Mouse (Mus musculus): ENCODE data around the gene Flad1.
"Not testable (repeated sequence)": the region's sequence is repeated elsewhere in the genome, so short reads cannot be mapped to it uniquely, and the experiment has no call there.

Gene Flad1

GRCm38 (mm10) chr3:89411490-89412393, at the start of gene Flad1:
Gene Flad1, minus strand, starts transcription at chr3:89411870.
- DNase-seq (ENCODE audit: low spot score) = peak; percentile 100

DNA sequence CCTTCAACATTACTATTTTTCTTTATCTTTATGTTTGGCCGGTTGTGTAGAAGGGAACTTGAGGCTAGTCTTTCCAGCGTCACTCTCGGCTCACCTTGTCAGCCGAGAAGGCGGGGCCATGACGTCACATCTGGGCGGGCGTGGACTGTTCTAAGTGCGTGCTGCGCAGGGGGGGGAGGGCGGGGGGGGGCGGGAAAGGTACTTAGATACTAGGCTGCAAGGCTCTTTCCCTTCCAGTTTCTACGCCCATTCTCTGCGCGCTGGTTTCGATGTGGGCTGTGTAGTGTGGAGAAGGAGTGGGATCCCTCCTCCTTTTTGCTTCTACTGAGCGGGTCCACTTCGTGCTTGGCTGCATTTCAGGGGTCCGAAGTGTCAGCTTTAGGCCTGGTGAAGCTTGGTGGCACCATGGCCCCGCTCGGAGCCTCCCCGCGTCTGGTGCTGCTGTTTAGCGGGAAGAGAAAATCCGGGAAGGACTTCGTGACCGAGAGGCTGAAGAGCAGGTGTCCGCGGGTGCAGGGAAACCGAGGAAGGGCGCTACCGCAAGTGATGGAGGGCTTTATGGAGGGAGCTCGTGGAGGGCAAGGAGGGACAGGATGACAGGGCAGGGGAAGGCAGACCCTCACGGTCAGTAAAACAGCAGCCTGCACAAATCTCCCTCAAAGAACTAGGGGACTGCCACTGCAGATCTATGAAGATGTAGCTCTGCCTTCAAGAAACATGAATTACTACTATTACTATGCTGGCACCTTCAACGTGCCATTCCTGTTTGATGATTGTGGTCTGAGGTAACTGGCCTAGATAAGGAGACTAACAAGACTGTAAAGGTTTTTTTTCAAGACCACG, 47.5 kb upstream of the Flad1 start:
- peak; percentile 91 for DNase-seq (ENCODE audit: low spot score)

- no peak for DNase-seq (ENCODE audit: low spot score)
These were observed 46.8 kb upstream of the Flad1 start for GRCm38 (mm10) chr3:89458372-89458964.

DNA sequence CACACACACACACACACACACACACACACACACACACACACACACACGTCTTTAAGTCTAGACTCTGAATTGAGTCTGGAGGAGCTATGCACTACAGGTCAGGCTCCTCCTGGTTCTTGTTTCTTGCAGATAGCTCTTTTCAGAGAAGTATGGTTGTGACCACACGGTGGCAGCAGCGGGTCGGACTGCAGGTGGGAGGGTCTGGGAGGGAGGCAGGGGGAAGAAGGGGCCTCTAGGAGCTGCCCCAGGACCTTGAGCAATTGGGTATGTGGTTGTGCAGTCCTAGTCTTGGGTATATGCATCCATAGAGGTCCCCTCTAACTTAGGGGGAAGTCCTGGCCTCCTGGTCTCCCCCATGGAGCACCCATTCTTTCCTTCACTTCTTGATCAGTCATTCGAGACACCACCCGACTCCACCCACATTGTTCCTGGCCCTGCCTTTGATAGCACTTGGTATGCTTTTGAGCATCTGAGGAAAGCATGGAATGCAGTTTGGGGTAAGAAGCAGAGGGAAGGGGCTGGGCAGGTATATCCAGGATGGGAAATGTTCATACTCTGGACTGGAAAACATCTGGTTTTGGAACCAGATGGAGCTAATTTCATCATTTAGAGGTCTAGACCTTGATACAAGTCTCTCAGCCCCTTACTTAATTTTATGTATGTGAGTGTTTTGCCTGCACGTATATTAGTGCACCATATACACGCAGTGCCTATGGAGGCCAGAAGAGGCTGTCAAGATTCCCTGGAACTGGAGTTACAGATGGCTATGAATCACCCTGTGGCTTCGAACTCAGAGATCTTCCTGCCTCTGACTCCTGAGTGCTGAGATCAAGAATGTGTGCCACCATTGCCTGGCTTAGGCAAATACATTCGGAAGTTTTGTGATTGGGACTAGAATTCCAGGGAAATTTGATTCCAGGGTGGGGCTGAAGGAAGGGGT, 45.3 kb upstream of the Flad1 start:
- DNase-seq (ENCODE audit: low spot score) = peak; percentile 84

- no peak for DNase-seq (ENCODE audit: low spot score)
These were observed 44.2 kb upstream of the Flad1 start for GRCm38 (mm10) chr3:89455786-89456285.

DNA sequence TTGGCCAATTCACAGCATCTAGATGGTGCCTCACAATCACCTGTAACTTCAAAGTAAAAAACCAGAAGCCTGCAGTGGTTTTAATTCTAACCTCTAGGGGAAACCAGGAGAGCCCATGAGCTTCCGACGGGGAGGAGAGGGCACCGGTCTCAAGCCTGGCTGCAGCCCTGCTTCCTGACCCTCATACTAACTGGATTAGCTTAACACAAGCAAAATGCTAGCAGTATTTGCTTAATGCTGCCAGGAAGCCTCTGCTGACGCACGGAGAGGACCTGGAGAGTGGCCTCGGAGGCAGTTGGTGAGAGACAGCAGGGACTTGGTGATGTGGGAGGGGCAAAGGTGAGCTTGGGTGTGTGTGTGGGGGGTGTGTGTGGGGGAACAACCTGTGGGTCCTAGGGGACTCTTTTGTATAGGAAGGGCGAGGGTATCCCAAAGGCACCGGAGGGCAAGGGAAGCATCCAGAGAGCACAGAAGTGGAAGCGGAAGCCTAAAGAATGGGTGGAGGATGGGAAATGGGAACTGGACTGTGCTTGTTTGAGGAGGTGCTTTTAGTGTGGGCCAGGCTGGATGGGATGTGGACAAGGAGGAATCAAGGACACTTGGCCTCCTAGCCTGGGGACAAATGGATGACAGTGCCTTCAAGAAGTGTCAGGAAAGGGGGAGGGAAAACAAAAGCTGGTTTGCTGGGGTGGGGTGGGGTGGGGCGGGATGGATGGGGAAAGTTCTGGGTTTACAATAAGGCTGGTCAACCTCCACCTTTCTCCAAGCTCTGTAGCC, 42.9 kb upstream of the Flad1 start, which contains the start of gene Pmvk:
TSS of gene Pmvk (plus strand) at position 141 of the 777 bp plus-strand sequence.
- DNase-seq (ENCODE audit: low spot score) = peak; percentile 62

DNA sequence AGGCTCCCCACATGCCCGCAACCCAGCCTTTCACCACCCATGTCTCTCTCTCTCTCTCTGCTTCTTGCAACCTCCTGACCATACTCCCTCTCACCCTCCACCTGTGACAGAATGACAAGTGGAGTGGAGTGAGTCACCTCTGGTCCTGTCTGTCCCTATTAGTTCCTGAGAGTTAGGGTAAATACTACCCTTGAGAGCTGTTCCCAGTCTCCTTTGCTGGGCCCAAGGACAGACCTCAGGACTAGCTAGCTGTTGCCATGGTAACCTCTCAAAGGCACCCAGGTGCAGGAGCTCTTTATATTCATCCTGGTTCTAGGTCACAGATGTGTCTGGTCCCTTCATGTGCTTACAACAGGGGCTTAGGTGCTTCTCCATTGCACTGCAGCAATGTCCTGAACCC, 40.2 kb upstream of the Flad1 start:
- no peak for DNase-seq (ENCODE audit: low spot score)

GRCm38 (mm10) chr3:89449541-89449940, 37.9 kb upstream of the Flad1 start:
- DNase-seq (ENCODE audit: low spot score) = peak; percentile 90

GRCm38 (mm10) chr3:89448720-89449537, 37.3 kb upstream of the Flad1 start:
- peak; percentile 91 for DNase-seq (ENCODE audit: low spot score)

GRCm38 (mm10) chr3:89440691-89441090, 29.0 kb upstream of the Flad1 start:
- DNase-seq (ENCODE audit: low spot score) = no peak

DNA sequence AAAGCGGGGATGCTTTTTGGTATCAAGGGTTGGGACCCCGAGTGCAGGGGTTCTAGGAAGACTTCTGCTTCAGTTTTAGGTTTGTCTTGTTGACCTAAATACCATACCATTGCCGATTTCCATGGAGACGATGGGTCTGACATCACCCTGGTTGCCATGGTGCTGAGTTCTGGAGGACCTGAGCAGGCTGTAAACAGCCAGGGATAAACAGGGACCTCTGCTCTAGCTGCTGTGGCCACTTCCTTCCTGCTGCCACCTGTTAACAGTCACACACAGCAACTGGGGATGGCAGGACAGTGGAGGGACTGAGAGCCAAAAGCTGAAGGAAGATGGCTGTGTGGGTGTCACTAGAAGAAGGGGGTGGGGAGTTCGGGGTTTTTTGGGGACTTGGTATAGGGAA, 25.6 kb upstream of the Flad1 start:
- peak; percentile 70 for DNase-seq (ENCODE audit: low spot score)

DNA sequence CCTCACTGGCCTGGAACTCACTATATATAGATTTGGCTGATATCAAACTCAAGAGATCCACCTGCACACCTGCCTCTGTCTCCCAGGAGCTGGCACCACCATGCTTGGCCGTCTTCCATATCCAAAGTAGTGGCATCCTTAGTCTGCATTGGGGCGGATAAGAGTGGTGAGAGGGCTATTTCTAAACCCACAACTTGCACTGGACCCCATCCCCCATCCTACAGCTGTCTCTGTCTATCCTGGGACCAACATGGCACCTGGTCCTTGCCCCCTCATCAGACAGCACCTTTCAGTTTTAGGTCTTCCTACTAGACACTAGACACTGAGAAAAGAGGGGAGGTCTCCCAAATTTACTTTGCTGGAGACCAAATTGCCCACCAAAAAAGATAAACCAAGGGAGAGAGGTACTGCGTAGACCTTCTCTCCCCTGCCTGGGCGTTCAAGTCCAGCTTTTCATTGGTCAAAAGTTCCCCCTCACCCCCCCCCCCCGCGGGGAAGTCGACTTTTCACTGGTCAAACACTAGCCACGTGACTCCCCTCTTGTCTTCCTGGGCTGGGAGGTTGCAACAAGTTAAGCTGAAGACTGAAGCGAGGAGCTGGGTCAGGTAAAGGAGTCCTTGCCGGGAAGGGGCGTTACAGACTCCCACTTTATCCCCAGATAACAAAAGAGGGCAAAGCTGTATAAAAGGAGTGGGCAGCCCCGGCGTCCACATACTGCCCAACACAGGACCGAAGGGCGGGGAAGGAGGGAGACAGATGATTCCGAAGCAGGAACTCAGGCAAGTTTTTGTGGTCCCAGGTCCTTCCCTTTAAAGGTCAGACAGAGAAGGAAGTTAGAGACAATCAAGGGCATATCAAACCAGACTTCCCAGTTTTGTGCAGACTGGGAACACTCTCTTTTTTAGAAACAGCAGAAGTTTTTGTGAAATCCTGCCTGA, 24.8 kb upstream of the Flad1 start, which contains the start of gene Pbxip1:
TSS of gene Pbxip1 (plus strand) at position 531 of the 938 bp plus-strand sequence.
- DNase-seq (ENCODE audit: low spot score) = no peak

DNA sequence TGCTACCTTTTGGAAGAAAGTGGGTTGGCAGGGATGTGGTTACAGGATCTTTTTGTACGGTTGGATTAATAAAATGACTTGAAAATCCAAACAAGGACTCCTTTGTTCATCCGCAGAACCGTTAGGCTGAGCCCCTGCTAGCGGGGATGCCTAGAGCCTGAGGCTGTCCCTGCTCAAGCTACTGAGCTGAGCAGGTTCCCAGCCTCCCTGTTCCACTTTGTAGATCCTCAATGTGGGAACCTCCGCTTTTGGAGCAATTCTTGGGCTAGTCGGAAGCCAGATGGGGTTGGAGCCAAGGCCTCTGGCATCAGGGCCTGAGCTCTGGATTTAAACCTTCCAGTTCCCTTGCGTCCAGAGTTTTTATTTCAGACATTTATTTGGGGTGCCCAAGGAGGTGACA, 23.4 kb upstream of the Flad1 start:
- DNase-seq (ENCODE audit: low spot score) = no peak

DNA sequence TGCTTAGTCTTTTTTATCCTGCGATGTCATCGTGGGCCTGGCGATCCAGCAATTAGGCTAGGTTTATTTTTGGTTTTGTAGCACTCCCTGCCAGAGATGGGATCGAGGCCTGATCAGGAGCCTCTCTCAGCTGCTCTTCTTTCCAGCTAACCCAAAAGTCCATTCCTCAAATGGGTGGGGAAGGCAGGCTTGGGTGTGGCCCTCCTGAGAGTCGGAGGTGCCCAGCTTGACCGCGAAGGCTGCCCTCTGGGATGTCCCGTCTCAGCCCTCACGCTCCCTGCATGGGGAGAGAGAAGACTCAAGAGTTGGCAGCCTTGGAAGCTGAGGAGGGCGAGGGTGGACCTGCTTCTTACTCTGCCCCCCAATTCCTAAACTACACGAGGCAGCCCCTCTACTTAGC, 22.9 kb upstream of the Flad1 start:
- no peak for DNase-seq (ENCODE audit: low spot score)

GRCm38 (mm10) chr3:89432606-89433005, 20.9 kb upstream of the Flad1 start:
- DNase-seq (ENCODE audit: low spot score) = no peak

- peak; percentile 96 for DNase-seq (ENCODE audit: low spot score)
These were observed 18.8 kb upstream of the Flad1 start, which contains the start of gene Pygo2 for GRCm38 (mm10) chr3:89430171-89431159. Gene Pygo2, plus strand, starts transcription at chr3:89430214.

GRCm38 (mm10) chr3:89429021-89429420, 17.4 kb upstream of the Flad1 start:
- not testable (repeated sequence) for DNase-seq (ENCODE audit: low spot score)
